Mouse (Mus musculus) midbrain, postnatal 0 days (tissue): ENCODE data around the gene Gm20388. TPM values are rescaled to one million over a fixed set of nuclear protein-coding genes. Genes with fewer than 3 reads are reported as not detected.
A peak's percentile ranks its signal among the peaks of the same experiment; 100 is the strongest.

ENCODE experiments used
- ATAC-seq: fragments of 200-750 bp; cut with Nextera tagmentation; 2 replicates; pipeline ENCODE4 v1.8.0; 2017; ENCODE audit warnings: moderate number of reproducible peaks, mild to moderate bottlenecking, moderate TSS enrichment, moderate library complexity; ENCODE audit not compliant: low FRiP score
- DNase-seq: peaks from one replicate; pipeline ENCODE4 v3.0.0-alpha.2; 2015; ENCODE audit warnings: low spot score
- H3K27ac ChIP-seq: fragments of 300-500 bp; sonication (generic); 2 replicates; pipeline ENCODE4 v1.5.1; 2014; ENCODE audit warnings: low read depth, mild to moderate bottlenecking, low read length, mixed read lengths
- H3K27me3 ChIP-seq: fragments of 300-500 bp; sonication (generic); 2 replicates; pipeline ENCODE4 v1.6.1; 2014; ENCODE audit warnings: low read length, control low read depth, mixed read lengths; ENCODE audit not compliant: insufficient read depth
- H3K36me3 ChIP-seq: fragments of 300-500 bp; sonication (generic); 2 replicates; pipeline ENCODE4 v1.6.1; 2014; ENCODE audit warnings: low read length, control low read depth, mixed read lengths; ENCODE audit not compliant: insufficient read depth
- H3K4me1 ChIP-seq: fragments of 300-500 bp; sonication (generic); 2 replicates; pipeline ENCODE4 v1.6.1; 2014; ENCODE audit warnings: mild to moderate bottlenecking, control low read depth, antibody characterized with exemption, low read length, mixed read lengths; ENCODE audit not compliant: insufficient read depth
- H3K4me2 ChIP-seq: fragments of 300-500 bp; sonication (generic); 2 replicates; pipeline ENCODE4 v1.6.1; 2014; ENCODE audit warnings: low read depth, mild to moderate bottlenecking, low read length, mixed read lengths; ENCODE audit not compliant: poor library complexity, severe bottlenecking
- H3K4me3 ChIP-seq: fragments of 300-500 bp; sonication (generic); 2 replicates; pipeline ENCODE4 v1.5.1; 2014; ENCODE audit warnings: low read depth, mild to moderate bottlenecking, low read length, moderate library complexity
- H3K9ac ChIP-seq: fragments of 300-500 bp; sonication (generic); replicated peaks from 2 replicates; pipeline ENCODE4 v1.6.1; 2014; ENCODE audit warnings: mild to moderate bottlenecking, low read length, moderate library complexity, mixed read lengths; ENCODE audit not compliant: poor library complexity, severe bottlenecking
- H3K9me3 ChIP-seq: fragments of 300-500 bp; sonication (generic); 2 replicates; pipeline ENCODE4 v1.6.1; 2016; ENCODE audit warnings: low read length, control low read depth
- CTCF ChIP-seq: IDR thresholded peaks from 2 replicates; pipeline ENCODE4 v1.5.1; 2016; ENCODE audit warnings: antibody characterized with exemption, mild to moderate bottlenecking
- WGBS: fragments of 180-500 bp; shearing (Covaris S2); extraction: QIAGEN DNeasy Blood & Tissue Kit; methylation state at CpG from one replicate; pipeline ENCODE4 v1.1.7; 2014; 5-methylcytosine and 5-hydroxymethylcytosine counted together
- polyA plus RNA-seq: library from polyadenylated mRNA; unstranded; fragments of >200 nt; fragmentation: Nextera tagmentation; extraction: Ambion mirVana; gene quantifications from 2 replicates; pipeline ENCODE4 v1.2.1, GENCODE M21; 2015
- total RNA-seq: library from RNA; depleted of rRNA; stranded (reverse); fragments of >200 nt; gene quantifications from 2 replicates; pipeline ENCODE4 v1.2.3, GENCODE M21; 2014

Gm20388 gene
- total and polyA plus RNA-seq, 2 experiments from 2014 or later = 74.2 TPM; not detected in 1

- Histone ChIP-seq H3K4me1 (no peaks in the 10 kb centered on the region), H3K27me3 (no peaks in the 10 kb centered on the region), H3K27ac (no peak overlapping the region), H3K9me3 (no peaks in the 10 kb centered on the region), H3K4me3 (no peak overlapping the region), H3K4me2 (no peak overlapping the region), H3K36me3 (no peaks in the 10 kb centered on the region), H3K9ac (no peak overlapping the region)
- no peak for TF ChIP-seq CTCF
- DNase-seq (peak; percentile 6), ATAC-seq (no peak)
- 28% methylated on average over 12 of the region's 12 CpGs for WGBS
Measured at GRCm38 (mm10) chr8:120752082-120752452, 841.4 kb downstream of the Gm20388 start.

- H3K9me3 ChIP-seq = no peaks in the 10 kb centered on the region
- H3K27me3 ChIP-seq = no peaks in the 10 kb centered on the region
- H3K36me3 ChIP-seq = no peaks in the 10 kb centered on the region
- H3K27ac ChIP-seq = no peak overlapping the region
- TF ChIP-seq CTCF = no peak
- no peaks in the 10 kb centered on the region for H3K4me1 ChIP-seq
- WGBS = 96% methylated on average over 22 of the region's 22 CpGs
- no peak overlapping the region for H3K9ac ChIP-seq
- H3K4me2 ChIP-seq = no peak overlapping the region
- ATAC-seq (no peak), DNase-seq (no peak)
- no peak overlapping the region for H3K4me3 ChIP-seq
Measured at GRCm38 (mm10) chr8:120753476-120753875, 842.8 kb downstream of the Gm20388 start.

GRCm38 (mm10) chr8:120755306-120756297 is 845.0 kb downstream of the Gm20388 start:
- no peaks in the 10 kb centered on the region for H3K4me1 ChIP-seq
- ATAC-seq (no peak), DNase-seq (no peak)
- H3K4me2 ChIP-seq = no peak overlapping the region
- no peak overlapping the region for H3K4me3 ChIP-seq
- no peak for TF ChIP-seq CTCF
- no peaks in the 10 kb centered on the region for H3K36me3 ChIP-seq
- H3K9ac ChIP-seq = no peak overlapping the region
- H3K27ac ChIP-seq = no peak overlapping the region
- WGBS = 58% methylated on average over 19 of the region's 19 CpGs
- H3K9me3 ChIP-seq = no peaks in the 10 kb centered on the region
- H3K27me3 ChIP-seq = no peaks in the 10 kb centered on the region

- WGBS = 42% methylated on average over 4 of the region's 4 CpGs
- Histone ChIP-seq H3K4me1 (no peaks in the 10 kb centered on the region), H3K27ac (no peak overlapping the region), H3K27me3 (no peaks in the 10 kb centered on the region; the same call in 1 of the 2 replicates), H3K4me2 (no peak overlapping the region), H3K36me3 (no peaks in the 10 kb centered on the region), H3K4me3 (no peak overlapping the region), H3K9me3 (no peaks in the 10 kb centered on the region), H3K9ac (no peak overlapping the region)
- ATAC-seq (no peak), DNase-seq (no peak)
- TF ChIP-seq CTCF = no peak
Measured at GRCm38 (mm10) chr8:120758005-120758404, 847.4 kb downstream of the Gm20388 start.

GRCm38 (mm10) chr8:120759847-120760246 is 849.2 kb downstream of the Gm20388 start:
- Histone ChIP-seq H3K36me3 (no peaks in the 10 kb centered on the region), H3K4me3 (no peak overlapping the region), H3K4me2 (no peak overlapping the region), H3K27me3 (no peaks in the 10 kb centered on the region; the same call in 1 of the 2 replicates), H3K9me3 (no peaks in the 10 kb centered on the region), H3K9ac (no peak overlapping the region), H3K4me1 (no peaks in the 10 kb centered on the region), H3K27ac (no peak overlapping the region)
- no peak for TF ChIP-seq CTCF
- ATAC-seq (no peak), DNase-seq (no peak)
- 92% methylated on average over 6 of the region's 6 CpGs for WGBS
